Mouse (Mus musculus): ENCODE results near the gene Irf2bp1.
A peak's percentile ranks its signal among the peaks of the same experiment; 100 is the strongest.

Irf2bp1 gene

DNA sequence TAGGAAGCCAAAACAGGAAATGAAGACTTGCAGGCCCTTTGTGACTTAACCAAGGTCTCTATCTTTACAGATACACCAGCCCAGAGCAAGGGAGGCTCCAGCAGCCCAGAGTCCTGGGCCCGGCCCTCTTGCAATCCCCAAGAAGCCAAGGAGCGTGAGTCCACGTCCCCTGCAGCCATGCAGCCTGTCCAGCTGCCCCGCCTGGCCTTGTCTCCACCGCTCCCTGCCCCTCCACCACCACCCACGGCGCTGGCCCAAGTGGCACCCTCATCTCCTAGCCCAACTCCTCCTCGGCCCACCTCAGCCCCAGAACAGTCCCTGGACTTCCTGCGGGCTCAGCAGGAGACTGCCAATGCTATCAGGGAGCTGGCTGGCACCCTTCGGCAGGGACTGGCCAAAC, 3.4 kb upstream of the Irf2bp1 start:
- DNase-seq (ENCODE audit: low spot score), result no peak

DNA sequence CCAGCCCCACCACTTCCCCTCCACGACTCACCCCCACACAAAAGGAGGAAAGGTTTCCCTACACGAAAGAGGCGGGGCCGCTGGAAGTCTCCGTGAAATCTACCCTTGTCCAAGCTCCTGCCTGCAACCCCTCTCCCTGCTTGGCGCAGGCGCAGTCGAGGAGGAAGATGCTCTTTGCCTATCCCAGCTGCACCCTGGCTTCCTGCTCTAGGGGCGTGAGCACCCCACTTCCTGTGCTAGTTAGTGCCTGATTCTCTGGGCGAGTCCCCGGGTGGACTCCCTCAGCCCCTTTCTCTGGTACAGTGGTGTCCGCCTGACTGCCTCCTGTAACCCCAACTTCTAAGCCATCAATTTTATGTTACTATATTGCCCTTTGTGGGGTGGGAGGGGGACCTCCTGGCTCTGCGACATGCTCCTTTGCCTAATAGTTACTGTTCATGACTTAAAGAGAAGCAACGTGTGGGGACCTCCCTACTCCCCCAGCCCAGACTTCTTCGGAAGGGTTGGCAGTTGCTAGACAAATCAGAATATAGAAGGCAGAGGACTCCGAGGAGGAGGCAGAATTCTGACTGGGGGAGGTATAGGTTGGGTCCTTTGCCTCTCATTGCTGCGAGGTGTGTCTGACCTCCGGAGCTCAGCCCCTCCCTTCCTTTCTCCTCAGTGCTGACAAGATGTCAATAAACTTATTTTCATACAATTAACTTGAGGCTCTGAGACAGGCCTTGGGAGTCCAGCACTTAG, 2.6 kb upstream of the Irf2bp1 start:
- peak; percentile 88 for DNase-seq (ENCODE audit: low spot score)

- DNase-seq (ENCODE audit: low spot score), result no peak
Observed at GRCm38 (mm10) chr7:19001807-19002085, 2.1 kb upstream of the Irf2bp1 start.

DNA sequence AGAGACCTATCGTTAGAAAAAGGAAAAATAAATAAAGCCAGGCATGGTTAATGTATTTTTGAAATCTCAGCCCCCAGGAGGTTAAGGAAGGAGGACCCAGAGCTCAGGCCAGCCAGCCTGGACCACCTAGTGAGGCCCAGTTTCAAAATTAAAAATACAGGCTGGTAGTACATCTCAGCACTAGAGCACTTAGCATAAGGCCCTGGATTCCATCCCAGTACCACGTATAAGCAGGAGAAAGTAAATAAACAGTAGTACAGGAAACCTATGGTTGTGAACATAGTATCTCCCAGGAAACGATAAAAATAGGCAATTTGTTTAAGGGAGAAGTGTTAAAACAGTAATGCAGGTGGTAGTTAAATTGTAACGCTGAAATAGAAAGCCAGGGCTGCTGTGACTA, 1.7 kb upstream of the Irf2bp1 start:
- no peak for DNase-seq (ENCODE audit: low spot score)

DNA sequence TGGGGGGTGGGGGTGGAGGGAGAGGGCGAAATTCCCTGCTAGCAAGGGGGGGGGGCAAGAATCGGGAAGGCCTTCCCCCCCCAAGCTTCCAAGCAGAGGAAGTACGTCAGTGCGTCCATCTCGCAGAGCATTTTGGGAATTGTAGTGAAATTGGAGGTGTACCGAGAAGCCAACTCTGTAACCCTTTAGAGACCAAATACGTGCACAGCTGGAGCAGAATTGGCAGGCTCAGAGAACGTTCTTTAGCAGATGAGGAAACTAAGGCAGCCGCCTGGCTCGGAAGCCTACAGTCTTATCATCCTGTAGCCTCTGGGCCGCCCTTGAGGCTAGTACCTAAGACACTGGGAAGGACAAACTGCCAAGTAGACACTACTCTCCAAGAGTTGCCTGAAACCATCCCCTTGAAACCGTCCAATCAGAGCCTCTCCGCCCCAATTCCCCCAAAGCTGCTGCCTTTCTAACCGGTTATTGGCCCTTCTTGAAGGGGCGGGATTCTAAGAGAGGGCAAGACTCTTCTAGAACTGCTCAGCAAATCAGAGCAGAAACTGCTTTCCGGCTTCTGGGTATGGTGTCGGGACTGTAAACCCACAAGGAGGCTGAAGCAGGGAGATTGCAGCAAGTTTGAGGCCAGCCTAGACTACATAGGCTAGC, 871 bp upstream of the Irf2bp1 start:
- peak; percentile 63 for DNase-seq (ENCODE audit: low spot score)

- no peak for DNase-seq (ENCODE audit: low spot score)
Observed at GRCm38 (mm10) chr7:19004631-19005079, 811 bp downstream of the Irf2bp1 start.

- DNase-seq (ENCODE audit: low spot score), result no peak
Observed at GRCm38 (mm10) chr7:19005417-19006121, 1.7 kb downstream of the Irf2bp1 start.

- peak; percentile 75 for DNase-seq (ENCODE audit: low spot score)
Observed at GRCm38 (mm10) chr7:19006476-19006875, 2.6 kb downstream of the Irf2bp1 start.

- no peak for DNase-seq (ENCODE audit: low spot score)
Observed at GRCm38 (mm10) chr7:19007026-19007977, 3.5 kb downstream of the Irf2bp1 start.

- DNase-seq (ENCODE audit: low spot score), result no peak
Observed at GRCm38 (mm10) chr7:19010581-19010980, 6.7 kb downstream of the Irf2bp1 start.

- DNase-seq (ENCODE audit: low spot score), result no peak
Observed at GRCm38 (mm10) chr7:19012025-19012621, 8.3 kb downstream of the Irf2bp1 start.

- no peak for DNase-seq (ENCODE audit: low spot score)
Observed at GRCm38 (mm10) chr7:19012882-19013281, 9.0 kb downstream of the Irf2bp1 start.

DNA sequence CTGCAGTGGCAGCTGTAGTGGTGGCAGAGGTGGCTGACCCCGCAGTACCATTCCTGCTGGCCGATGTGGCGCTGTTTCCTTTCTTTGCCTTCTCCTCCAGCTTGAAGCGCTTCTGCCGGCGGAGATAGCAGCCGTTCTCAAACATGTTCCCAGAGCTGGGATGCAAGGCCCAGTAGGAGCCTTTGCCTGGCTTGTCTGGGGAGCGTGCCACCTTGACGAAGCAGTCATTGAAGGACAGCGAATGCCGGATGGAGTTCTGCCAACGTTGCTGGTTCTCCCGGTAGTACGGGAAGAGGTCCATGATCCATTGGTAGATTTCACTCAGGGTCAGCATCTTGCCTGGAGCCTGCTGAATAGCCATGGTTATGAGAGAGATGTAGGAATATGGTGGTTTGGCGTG, 10.6 kb downstream of the Irf2bp1 start:
- DNase-seq (ENCODE audit: low spot score), result no peak

DNA sequence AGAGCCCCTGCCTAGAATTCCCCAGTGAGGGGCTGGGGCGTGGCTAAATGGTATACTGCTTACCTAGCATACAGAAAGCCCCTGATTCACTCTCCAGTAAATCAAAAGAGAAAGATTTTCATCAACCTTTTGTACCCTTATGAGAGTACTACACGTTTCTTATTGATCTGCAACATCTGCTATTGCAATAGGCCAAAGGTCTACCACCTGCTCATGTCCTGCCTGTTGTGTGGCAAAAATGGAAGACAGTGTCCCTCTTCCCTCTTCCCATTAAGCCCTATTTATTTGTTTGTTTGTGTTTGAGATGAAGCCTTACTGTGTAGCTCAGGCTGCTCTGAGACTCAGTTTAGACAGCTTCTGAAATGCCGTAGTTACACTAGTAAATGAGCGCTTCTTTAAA, 12.2 kb downstream of the Irf2bp1 start:
- DNase-seq (ENCODE audit: low spot score), result no peak

GRCm38 (mm10) chr7:19017909-19018308, 14.1 kb downstream of the Irf2bp1 start:
- DNase-seq (ENCODE audit: low spot score), result no peak

DNA sequence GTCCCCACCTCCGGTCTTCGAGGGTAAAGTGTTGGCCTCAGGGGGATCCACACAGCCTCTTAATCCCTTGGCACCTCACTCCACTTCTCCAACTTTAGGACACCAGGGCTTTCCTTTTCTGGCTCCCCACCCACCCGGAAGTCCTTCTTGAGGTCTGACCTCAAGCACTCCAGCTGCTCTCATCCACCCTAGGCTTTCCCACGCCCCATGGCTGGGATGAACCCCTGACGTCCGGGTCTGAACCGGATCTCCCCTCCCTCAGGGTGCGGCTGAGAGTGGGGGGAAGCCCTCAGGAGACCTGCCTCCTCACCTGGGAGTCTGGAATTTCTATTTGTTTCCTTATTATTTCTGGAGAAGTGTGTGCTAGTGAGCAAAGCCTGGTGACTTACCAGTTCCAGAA, 17.2 kb downstream of the Irf2bp1 start:
- no peak for DNase-seq (ENCODE audit: low spot score)

DNA sequence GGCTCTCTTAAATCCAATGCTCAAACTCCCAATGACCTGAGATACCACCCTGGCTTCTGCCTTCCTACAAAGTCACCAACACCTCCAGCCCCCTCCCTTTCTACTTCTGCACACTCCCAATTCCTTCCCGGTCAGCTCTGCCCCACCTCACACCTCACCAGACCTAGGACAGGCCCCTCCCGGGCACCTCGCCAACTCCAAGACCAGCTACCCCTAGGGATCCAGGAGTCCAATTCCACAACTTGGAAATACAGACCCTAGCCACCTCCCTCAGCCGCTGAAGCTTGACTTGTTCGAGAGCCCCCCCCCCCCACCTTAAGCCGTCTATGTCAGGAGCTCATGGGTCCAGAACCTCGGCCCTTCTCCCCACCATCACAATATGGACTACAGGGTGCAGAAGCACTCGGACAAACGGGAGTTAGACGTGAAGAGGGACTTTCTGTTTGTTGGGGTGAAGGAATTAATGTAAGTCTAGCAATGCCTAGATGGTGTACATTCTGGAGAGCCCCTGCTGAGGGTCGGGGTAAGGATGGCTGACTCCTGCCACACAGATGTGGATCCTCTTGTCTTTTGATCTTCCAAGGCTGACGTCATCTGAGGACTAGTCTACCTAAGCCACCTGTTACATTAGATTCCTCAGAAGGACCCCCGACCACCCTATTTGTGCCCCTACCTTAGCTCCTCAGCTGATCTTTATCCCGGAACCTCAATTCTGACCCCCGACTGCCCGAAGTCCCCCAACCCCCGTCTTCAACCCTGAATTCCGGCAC, 18.5 kb downstream of the Irf2bp1 start:
- DNase-seq (ENCODE audit: low spot score), result no peak

DNA sequence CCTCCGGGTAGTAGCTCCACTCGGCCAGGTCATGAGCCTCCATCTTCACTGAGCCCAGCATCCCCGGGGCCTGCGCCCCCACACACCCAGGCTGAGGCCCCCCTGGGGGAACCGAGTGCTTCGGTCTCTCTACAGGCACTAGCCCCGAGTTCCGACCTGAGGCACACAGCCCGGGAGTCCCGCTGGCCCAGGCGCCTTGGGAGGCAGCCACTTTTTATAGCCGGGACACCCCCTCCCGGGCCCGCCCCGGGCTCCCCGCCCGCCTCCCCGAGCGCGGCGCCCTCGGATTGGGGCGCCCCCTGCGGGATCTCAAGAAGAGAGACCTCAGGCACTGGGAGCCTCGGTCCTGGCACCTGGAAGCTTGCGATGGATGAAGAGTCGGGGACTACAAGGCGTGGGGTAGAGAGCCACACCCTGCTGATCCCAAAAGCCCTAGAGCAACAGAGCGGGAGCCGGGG, 19.5 kb downstream of the Irf2bp1 start, which contains the start of gene Foxa3:
Foxa3 (minus strand) TSS at position 182 of the 458 bp plus-strand sequence.
- peak; percentile 41 for DNase-seq (ENCODE audit: low spot score)

- DNase-seq (ENCODE audit: low spot score), result peak; percentile 97
Observed at GRCm38 (mm10) chr7:19024096-19024506, 20.3 kb downstream of the Irf2bp1 start, which contains the start of gene Sympk. Sympk (plus strand) TSS chr7:19024377.

DNA sequence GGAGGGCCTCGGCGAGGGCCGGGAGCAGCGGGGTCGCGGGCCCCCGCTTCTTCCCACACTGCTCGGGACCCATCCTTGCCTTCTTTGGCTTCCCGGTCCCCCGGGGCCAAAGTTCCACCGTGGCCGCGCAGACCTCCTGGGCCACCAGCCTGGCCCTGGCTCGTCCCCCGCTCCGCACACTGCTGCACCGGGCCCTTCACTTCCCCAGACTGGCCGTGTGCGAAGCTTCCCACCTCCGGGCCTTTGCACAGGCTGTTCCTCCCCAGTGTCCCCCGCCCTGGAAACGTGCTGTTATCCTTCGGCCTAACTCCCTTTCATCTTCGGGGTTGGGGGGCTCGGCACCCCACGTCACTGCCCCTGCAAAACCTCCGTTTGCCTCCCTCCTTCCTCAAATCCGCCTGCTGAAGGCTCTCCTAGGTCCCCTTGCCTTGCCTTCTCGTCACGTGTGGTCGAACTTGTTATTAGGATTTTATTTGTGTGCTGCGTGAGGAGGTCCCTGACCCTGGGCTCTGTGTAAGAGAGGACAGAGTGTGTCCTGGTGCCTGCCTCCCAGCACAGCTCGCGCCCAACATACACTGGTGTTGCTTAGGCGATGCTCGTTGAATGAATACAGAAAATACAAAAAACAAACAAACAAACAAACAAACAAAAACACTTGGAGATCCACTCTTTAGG, 20.9 kb downstream of the Irf2bp1 start:
- DNase-seq (ENCODE audit: low spot score), result peak; percentile 26

All from T-cell, adult 2 months (primary cell).